Mouse (Mus musculus) erythroblast, embryonic 14.5 days (primary cell): ENCODE data around the gene Ly75.

ENCODE experiments used
- GATA1 ChIP-seq: IDR thresholded peaks from 2 replicates; pipeline ENCODE4 v1.6.1; 2012; ENCODE audit warnings: low read length, inconsistent platforms, mixed read lengths
- TAL1 ChIP-seq: IDR thresholded peaks from 3 replicates; pipeline ENCODE4 v1.6.1; 2012; ENCODE audit warnings: low read length, inconsistent platforms, mixed read lengths

- TF ChIP-seq GATA1: no peak
- no peak for TF ChIP-seq TAL1
These were observed 31.2 kb upstream of the Ly75 start for GRCm38 (mm10) chr2:60414334-60414733.
